Mouse (Mus musculus): ENCODE data around the gene Cmtm1.
"Not testable (repeated sequence)": the region's sequence is repeated elsewhere in the genome, so short reads cannot be mapped to it uniquely, and the experiment has no call there.

DNA sequence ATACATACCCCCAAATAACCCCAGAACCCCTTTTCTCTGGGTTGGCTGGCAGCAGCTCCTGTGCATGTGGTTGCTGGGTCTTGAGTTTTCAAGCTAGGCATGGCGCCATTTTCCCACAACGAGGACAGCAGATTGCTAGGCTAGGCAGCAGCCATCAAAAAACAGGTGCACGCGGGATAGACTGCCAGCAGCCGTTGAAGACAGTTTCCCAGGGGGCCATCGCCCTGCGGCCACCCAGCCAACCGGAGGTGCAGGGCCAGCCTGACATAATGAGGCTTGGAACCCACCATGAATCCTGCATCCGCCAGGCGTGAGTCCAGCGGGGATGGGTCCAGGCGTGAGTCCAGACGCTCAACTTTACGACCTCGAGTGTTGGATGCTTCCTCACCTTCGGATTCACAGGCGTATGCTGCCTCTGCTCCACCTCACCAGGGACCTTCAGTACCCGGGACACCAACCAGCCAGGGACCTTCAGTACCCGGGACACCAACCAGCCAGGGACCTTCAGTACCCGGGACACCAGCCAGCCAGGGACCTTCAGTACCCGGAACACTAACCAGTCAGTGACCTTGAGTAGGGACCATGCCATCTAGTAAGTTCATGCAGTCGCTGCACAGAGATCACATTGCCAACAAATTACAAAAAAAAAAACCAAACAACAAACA is 45.5 kb downstream of the Cmtm1 start:
- TF ChIP-seq POLR2A (IDR thresholded peaks at IDR 0.05; ENCODE audit: control insufficient read depth, low read depth, low read length), result peak; percentile 25; the same call in 1 of the 2 replicates
- TF ChIP-seq CTCF (IDR thresholded peaks at IDR 0.05; ENCODE audit: control insufficient read depth, insufficient read depth, insufficient replicate concordance, low read depth, low read length), result not testable (repeated sequence)
